Mouse (Mus musculus): ENCODE data around the gene Cenpp. TPM values are rescaled to one million over a fixed set of nuclear protein-coding genes. Genes with fewer than 3 reads are reported as not detected.

Cenpp gene
- polyA plus RNA-seq (2012; rRNA removed), result 6.0 and 9.9 TPM in 2 replicates
- 30.4 and 33.0 TPM in 2 replicates for polyA plus RNA-seq (2014; fragmentation: Nextera tagmentation; extraction: Ambion mirVana)

DNA sequence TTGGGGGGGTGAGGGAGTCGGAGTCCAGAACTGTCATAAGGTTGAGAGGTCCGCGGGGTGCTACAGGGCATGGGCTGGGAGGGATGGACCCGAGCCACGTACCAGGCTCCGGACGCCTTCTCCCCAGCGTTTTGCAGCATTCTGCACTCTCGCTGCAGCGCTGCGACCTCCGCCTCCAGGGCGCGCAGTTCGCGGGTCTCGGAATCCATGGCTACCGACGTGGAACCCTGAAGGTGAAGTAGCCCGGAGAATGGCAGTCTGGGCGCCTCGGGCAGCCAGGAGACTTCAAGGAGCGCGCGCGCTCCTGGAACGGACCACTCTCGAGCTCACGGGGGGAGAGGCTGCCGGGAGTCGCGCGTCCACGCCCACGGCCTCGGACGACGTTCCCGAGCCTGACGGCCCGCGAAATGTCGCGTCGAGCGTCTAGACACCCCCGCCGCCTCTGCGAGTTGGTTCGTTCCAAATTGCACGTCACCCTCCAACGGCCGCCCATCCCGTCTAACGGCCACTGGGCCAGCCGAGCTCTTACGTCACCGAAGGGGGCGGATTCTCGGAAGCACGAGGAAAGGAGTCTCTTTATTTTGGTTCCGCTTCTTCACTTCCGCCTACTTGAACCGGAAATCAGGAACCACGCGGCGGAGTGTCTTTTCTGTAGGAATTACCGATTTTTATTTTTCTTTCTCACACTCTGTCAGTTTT, at the start of gene Cenpp, which contains the start of gene Nol8:
Cenpp (minus strand) TSS at position 305 of the 699 bp plus-strand sequence.
Nol8 (plus strand) TSS at position 598 of the 699 bp plus-strand sequence.
- under 1% methylated on average over 68 of the region's 68 CpGs for WGBS (ENCODE audit: insufficient replicate concordance)
- ATAC-seq (ENCODE audit: insufficient read depth) (peak; percentile 98), DNase-seq (ENCODE audit: low read depth in 3 of 3, low spot score in 3 of 3) (peak; percentile 99 to 100 (median 99))
- H3K9me3 ChIP-seq (ENCODE audit: control insufficient read depth, low read length), result no peaks in the 10 kb centered on the region
- H3K4me3 ChIP-seq (ENCODE audit: insufficient read depth in 1 of 2, low read depth in 2 of 2, low read length in 2 of 2), result peak within 1 kb of the TSS; percentile 97 to 100
- H3K9ac ChIP-seq (replicated peaks), result peak within 1 kb of the TSS; percentile 83
- TF ChIP-seq EP300 (IDR thresholded peaks at IDR 0.05; ENCODE audit: low read depth) (peak; percentile 69; the same call in 1 of the 2 replicates), CTCF (IDR thresholded peaks at IDR 0.05; ENCODE audit: low read depth) (peak; percentile 33; the same call in 1 of the 2 replicates)
- peaks cover 0 to 5% of the 10 kb centered on the region in 2 experiments; a peak in 3 of 4 replicates for H3K4me1 ChIP-seq (replicated peaks; ENCODE audit: control insufficient read depth in 2 of 2, insufficient read depth in 2 of 2, low read length in 1 of 2)
- H3K4me2 ChIP-seq (ENCODE audit: low read depth), result peak within 1 kb of the TSS; percentile 93
- peak within 1 kb of the TSS; percentile 53 for H3K27ac ChIP-seq
- H3K27me3 ChIP-seq (ENCODE audit: control insufficient read depth, insufficient read depth, low read length), result no peaks in the 10 kb centered on the region
- no peaks in the 10 kb centered on the region; the same call in none of the 2 replicates for H3K36me3 ChIP-seq (replicated peaks; ENCODE audit: control insufficient read depth, insufficient read depth, low read depth)

DNA sequence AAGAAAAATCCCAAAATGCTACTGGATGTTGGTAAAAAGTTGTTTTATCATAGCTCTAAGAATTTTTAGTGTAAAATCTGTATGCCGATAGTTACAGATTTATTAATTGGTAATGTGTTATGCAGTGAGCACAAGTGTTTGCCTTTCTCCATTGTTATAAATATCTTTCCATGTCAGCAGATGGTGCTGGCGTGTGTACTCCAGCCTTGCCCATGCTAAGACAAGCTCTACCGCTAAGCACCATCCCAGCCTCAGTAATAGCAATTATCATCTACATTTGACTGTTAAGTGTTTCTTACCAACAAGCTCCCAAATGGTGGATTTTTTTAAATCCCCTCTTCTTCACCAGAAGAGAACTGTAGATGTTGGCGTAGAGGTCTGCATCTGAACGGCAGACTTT, 38.5 kb upstream of the Cenpp start:
- Histone ChIP-seq H3K4me3 (ENCODE audit: insufficient read depth in 1 of 2, low read depth in 2 of 2, low read length in 2 of 2) (no peak overlapping the region), H3K36me3 (replicated peaks; ENCODE audit: control insufficient read depth, insufficient read depth, low read depth) (peaks cover 55% of the 10 kb centered on the region), H3K4me2 (ENCODE audit: low read depth) (no peak overlapping the region), H3K27me3 (ENCODE audit: control insufficient read depth, insufficient read depth, low read length) (no peaks in the 10 kb centered on the region), H3K27ac (no peak overlapping the region), H3K4me1 (replicated peaks; ENCODE audit: control insufficient read depth in 2 of 2, insufficient read depth in 2 of 2, low read length in 1 of 2) (no peaks in the 10 kb centered on the region), H3K9me3 (ENCODE audit: control insufficient read depth, low read length) (no peaks in the 10 kb centered on the region), H3K9ac (replicated peaks) (no peak overlapping the region)
- TF ChIP-seq CTCF (IDR thresholded peaks at IDR 0.05; ENCODE audit: low read depth), result no peak
- no peak for TF ChIP-seq EP300 (IDR thresholded peaks at IDR 0.05; ENCODE audit: low read depth)
- ATAC-seq (ENCODE audit: insufficient read depth) (no peak), DNase-seq (ENCODE audit: low read depth in 3 of 3, low spot score in 3 of 3) (no peak)
- 93% methylated on average over 5 of the region's 5 CpGs for WGBS (ENCODE audit: insufficient replicate concordance)

DNA sequence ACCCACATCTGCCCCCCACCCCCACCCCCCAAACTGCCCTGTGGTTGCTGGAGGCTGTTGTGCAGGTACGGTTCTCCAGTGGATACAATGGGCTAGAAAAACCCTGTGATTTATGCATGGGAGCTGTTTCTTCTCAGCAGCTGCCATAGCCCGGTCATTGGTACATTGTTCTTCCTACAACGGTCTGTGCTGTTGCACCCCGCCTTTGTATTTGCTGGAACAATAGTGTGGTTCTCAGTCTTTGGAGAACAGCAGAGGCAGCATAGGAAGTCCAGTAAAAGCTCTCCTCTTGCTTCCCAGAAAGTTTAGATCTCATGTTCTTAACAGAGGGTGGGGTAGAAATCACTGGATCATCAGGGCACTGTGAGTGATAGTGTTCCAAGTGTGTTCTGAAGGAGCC, 31.7 kb upstream of the Cenpp start:
- H3K9ac ChIP-seq (replicated peaks), result no peak overlapping the region; the same call in 1 of the 2 replicates
- TF ChIP-seq CTCF (IDR thresholded peaks at IDR 0.05; ENCODE audit: low read depth) (no peak), EP300 (IDR thresholded peaks at IDR 0.05; ENCODE audit: low read depth) (no peak)
- ATAC-seq (ENCODE audit: insufficient read depth) (no peak), DNase-seq (ENCODE audit: low read depth in 3 of 3, low spot score in 3 of 3) (no peak)
- H3K36me3 ChIP-seq (replicated peaks; ENCODE audit: control insufficient read depth, insufficient read depth, low read depth), result peaks cover 20% of the 10 kb centered on the region
- no peaks in the 10 kb centered on the region for H3K27me3 ChIP-seq (ENCODE audit: control insufficient read depth, insufficient read depth, low read length)
- H3K9me3 ChIP-seq (ENCODE audit: control insufficient read depth, low read length), result no peaks in the 10 kb centered on the region
- peaks cover 12 to 15% of the 10 kb centered on the region in 2 experiments for H3K4me1 ChIP-seq (replicated peaks; ENCODE audit: control insufficient read depth in 2 of 2, insufficient read depth in 2 of 2, low read length in 1 of 2)
- peak overlapping the region; percentile 70 for H3K4me2 ChIP-seq (ENCODE audit: low read depth)
- 68% methylated on average over 4 of the region's 4 CpGs for WGBS (ENCODE audit: insufficient replicate concordance)
- H3K4me3 ChIP-seq (ENCODE audit: insufficient read depth in 1 of 2, low read depth in 2 of 2, low read length in 2 of 2), result no peak overlapping the region
- H3K27ac ChIP-seq, result no peak overlapping the region

DNA sequence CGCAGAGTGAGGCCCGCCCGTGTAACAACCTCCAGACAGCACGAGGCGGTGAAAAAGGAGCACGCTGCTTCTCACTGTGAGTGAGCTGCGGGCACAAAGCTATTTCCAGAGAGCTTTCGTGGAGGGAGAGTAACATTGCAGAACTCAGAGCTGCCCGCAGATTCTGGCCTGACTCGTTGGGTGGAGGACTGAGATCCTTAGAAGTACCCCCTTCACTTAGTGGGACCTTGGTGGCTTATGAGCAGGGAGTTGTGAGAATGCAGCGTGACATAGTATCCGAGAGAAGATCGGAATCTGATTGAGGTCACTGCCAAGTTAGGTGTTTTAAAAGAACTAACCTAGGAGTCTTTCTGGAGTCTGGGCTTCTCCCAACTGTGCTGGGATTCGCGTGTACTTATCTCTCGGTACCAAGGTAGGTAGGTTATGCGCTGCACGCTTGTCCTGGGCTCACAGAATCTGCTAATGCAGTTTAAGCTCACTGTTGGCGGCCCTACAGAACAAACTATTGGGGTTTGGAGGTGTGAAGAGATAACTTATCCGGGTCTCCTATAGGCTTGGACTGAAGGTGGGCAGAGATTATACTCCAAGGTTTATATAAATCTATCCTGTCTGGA, 29.8 kb upstream of the Cenpp start:
- ATAC-seq (ENCODE audit: insufficient read depth) (peak; percentile 50), DNase-seq (ENCODE audit: low read depth in 3 of 3, low spot score in 3 of 3) (peak in 2 of 3 experiments; percentile 10 to 11)
- peak overlapping the region; percentile 70 for H3K4me2 ChIP-seq (ENCODE audit: low read depth)
- H3K9me3 ChIP-seq (ENCODE audit: control insufficient read depth, low read length), result no peaks in the 10 kb centered on the region
- no peaks in the 10 kb centered on the region for H3K27me3 ChIP-seq (ENCODE audit: control insufficient read depth, insufficient read depth, low read length)
- peak overlapping the region; percentile 79 to 89 for H3K4me3 ChIP-seq (ENCODE audit: insufficient read depth in 1 of 2, low read depth in 2 of 2, low read length in 2 of 2)
- TF ChIP-seq CTCF (IDR thresholded peaks at IDR 0.05; ENCODE audit: low read depth) (no peak), EP300 (IDR thresholded peaks at IDR 0.05; ENCODE audit: low read depth) (no peak)
- peaks cover 12 to 15% of the 10 kb centered on the region in 2 experiments for H3K4me1 ChIP-seq (replicated peaks; ENCODE audit: control insufficient read depth in 2 of 2, insufficient read depth in 2 of 2, low read length in 1 of 2)
- peak overlapping the region; percentile 78 for H3K27ac ChIP-seq
- H3K36me3 ChIP-seq (replicated peaks; ENCODE audit: control insufficient read depth, insufficient read depth, low read depth), result peaks cover 2% of the 10 kb centered on the region
- peak overlapping the region; percentile 85 for H3K9ac ChIP-seq (replicated peaks)
- under 1% methylated on average over 20 of the region's 20 CpGs for WGBS (ENCODE audit: insufficient replicate concordance)
